Mouse (Mus musculus) liver, adult 2 months (tissue): Measurements from ENCODE around the gene Crhr1. TPM values are rescaled to one million over a fixed set of nuclear protein-coding genes. Genes with fewer than 3 reads are reported as not detected.
A peak's percentile ranks its signal among the peaks of the same experiment; 100 is the strongest.

Experiments
- DNase-seq: peaks from one replicate; pipeline ENCODE4 v3.0.0-alpha.2; 2011; ENCODE audit warnings: low read depth, low spot score; ENCODE audit errors: extremely low read depth
- H3K27ac ChIP-seq: fragments of 200-500 bp; replicated peaks from 2 replicates; pipeline ENCODE4 v1.5.1; 2012; ENCODE audit warnings: low read depth, mild to moderate bottlenecking, control low read depth, inconsistent platforms, low read length; ENCODE audit not compliant: insufficient read depth
- H3K27me3 ChIP-seq: fragments of 200-500 bp; 2 replicates; pipeline ENCODE4 v1.6.1; 2012; ENCODE audit warnings: mild to moderate bottlenecking, moderate library complexity, low read length, inconsistent platforms; ENCODE audit not compliant: control insufficient read depth, insufficient read depth
- H3K36me3 ChIP-seq: fragments of 200-500 bp; 2 replicates; pipeline ENCODE4 v1.6.1; 2012; ENCODE audit warnings: low read length, inconsistent platforms; ENCODE audit not compliant: control insufficient read depth, insufficient read depth
- H3K4me1 ChIP-seq: fragments of 200-500 bp; 2 replicates; pipeline ENCODE4 v1.6.1; 2011; ENCODE audit warnings: low read length; ENCODE audit not compliant: control insufficient read depth, insufficient read depth
- H3K4me3 ChIP-seq: fragments of 200-500 bp; 2 replicates; pipeline ENCODE4 v1.5.1; 2011; ENCODE audit warnings: low read depth, mild to moderate bottlenecking, control low read depth, low read length, moderate library complexity; ENCODE audit not compliant: insufficient read depth
- H3K79me2 ChIP-seq: fragments of 200-500 bp; 2 replicates; pipeline ENCODE4 v1.6.1; 2012; ENCODE audit warnings: inconsistent platforms, mild to moderate bottlenecking, low read length, moderate library complexity; ENCODE audit not compliant: control insufficient read depth, insufficient read depth
- H3K9ac ChIP-seq: fragments of 200-500 bp; 2 replicates; pipeline ENCODE4 v1.6.1; 2012; ENCODE audit warnings: low read depth, mild to moderate bottlenecking, control low read depth, inconsistent platforms, low read length
- CTCF ChIP-seq: fragments of 200-500 bp; IDR thresholded peaks from 2 replicates; pipeline ENCODE4 v1.5.1; 2011; ENCODE audit warnings: low read depth, low read length, control low read depth
- POLR2A ChIP-seq: fragments of 200-500 bp; IDR thresholded peaks from 2 replicates; pipeline ENCODE4 v1.6.1; 2011; ENCODE audit warnings: low read length, control low read depth; ENCODE audit not compliant: insufficient read depth; ENCODE audit errors: extremely low read depth
- WGBS: fragments of 180-500 bp; shearing (Covaris S2); methylation state at CpG from one replicate; pipeline ENCODE4 v1.1.7; 2018; 5-methylcytosine and 5-hydroxymethylcytosine counted together
- polyA plus RNA-seq: library from polyadenylated mRNA; depleted of rRNA; stranded (reverse); fragments of >200 nt; gene quantifications from 2 replicates; pipeline ENCODE4 v1.2.3, GENCODE M21; 2012
- total RNA-seq: library from RNA; depleted of rRNA; stranded (reverse); fragments of >200 nt; gene quantifications from 2 replicates; pipeline ENCODE4 v1.2.3, GENCODE M21; 2014

Gene Crhr1
- total and polyA plus RNA-seq, 2 experiments, result 0.04 TPM; not detected in 1

DNA sequence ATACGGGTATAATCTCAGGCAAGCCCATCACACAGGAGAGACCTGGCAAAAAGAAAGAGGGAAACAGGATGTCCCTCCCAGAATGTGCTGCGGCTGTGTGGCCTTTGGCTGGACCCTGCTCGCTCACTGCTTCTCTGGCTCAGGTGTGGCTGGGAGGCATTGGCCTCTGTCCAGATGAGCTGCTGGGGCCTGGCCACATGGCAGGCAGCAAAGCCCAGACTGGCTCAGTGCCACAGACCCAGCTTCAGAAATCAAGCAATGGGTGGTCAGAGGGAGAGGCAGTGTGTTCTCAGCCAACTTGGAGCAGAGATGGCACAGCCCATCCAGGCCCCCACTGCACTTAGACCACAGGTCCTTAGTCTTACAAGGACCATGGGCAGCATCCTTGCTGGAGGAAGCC lies 8.1 kb upstream of the Crhr1 start:
- Histone ChIP-seq H3K79me2 (no peaks in the 10 kb centered on the region), H3K4me1 (no peaks in the 10 kb centered on the region), H3K9ac (no peak overlapping the region), H3K4me3 (no peak overlapping the region), H3K27ac (no peak overlapping the region), H3K36me3 (no peaks in the 10 kb centered on the region), H3K27me3 (no peaks in the 10 kb centered on the region)
- WGBS, result 38% methylated on average over 3 of the region's 3 CpGs
- TF ChIP-seq CTCF, result no peak
- peak; percentile 4 for DNase-seq

DNA sequence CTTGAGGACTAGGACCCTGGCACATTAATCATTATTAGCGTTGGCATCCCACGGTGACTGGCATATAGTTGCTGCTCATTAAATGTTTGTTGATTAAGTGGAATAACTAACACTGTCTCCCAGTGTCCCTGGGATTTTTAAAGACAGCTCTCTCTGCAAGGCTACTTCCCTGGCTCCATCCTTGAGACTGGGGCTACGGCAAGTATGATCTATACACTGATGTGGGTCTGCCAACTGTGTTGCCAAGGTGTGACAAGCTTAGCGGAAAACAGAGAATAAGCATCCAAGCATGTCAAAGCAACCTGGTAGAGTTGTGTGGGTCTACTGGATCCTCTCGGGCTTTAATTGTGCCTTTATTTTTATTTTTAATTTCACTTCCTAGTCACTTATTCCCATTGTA lies 3.2 kb upstream of the Crhr1 start:
- 87% methylated on average over 5 of the region's 5 CpGs for WGBS
- H3K9ac ChIP-seq, result no peak overlapping the region
- DNase-seq, result no peak
- no peak overlapping the region for H3K27ac ChIP-seq
- H3K27me3 ChIP-seq, result peaks cover 20% of the 10 kb centered on the region
- no peaks in the 10 kb centered on the region for H3K79me2 ChIP-seq
- TF ChIP-seq CTCF, result no peak
- no peaks in the 10 kb centered on the region for H3K4me1 ChIP-seq
- H3K36me3 ChIP-seq, result no peaks in the 10 kb centered on the region
- no peak overlapping the region for H3K4me3 ChIP-seq

DNA sequence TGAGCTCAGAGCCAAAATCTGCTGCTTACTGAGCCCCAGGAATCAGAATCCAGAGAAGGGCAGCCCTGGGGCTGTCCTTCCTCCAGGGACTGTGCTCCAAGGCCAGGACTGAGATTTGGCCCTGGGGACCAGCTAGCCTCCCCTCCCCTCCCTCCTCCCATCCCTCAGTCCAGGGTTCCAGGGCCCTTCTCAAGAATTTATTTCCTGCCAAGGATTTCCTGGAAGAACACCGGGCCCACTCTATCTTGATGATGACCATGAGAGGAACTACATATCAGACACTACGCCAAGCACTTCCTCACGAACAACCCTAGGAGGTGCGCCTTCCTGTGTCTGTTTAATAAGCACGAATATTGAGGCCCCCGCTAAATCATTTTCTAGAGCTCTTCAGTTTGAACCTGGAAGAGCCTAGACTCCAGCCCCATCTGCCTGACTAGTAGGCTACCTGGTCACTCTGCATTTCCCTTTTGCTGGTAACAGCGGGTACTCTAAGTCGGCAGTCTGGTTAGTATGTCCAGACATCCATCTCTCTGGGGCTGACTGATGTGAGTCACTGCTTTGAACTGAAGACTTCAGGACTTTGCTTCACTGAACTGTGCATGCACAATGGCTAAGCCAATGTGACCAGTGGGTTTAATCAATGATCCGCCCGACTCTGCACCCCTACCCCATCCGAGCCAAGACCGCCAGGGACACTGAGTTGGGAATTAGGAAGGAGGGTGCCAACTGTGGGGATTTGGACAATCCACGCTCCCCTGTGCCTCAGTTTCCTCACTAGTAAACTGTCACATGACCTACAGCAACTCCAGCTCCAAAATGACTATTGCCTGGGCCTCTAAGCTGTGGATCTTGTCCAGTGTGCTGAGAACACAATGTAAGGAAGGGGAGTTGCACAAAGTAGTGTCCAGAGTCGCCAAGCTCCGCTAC lies 1.7 kb upstream of the Crhr1 start:
- H3K27ac ChIP-seq, result no peak overlapping the region
- H3K4me1 ChIP-seq, result no peaks in the 10 kb centered on the region
- WGBS, result 67% methylated on average over 15 of the region's 15 CpGs
- H3K36me3 ChIP-seq, result no peaks in the 10 kb centered on the region
- TF ChIP-seq POLR2A (no peak), CTCF (no peak)
- peaks cover 22% of the 10 kb centered on the region for H3K27me3 ChIP-seq
- H3K4me3 ChIP-seq, result no peak overlapping the region
- no peak overlapping the region for H3K9ac ChIP-seq
- DNase-seq, result no peak
- H3K79me2 ChIP-seq, result no peaks in the 10 kb centered on the region

DNA sequence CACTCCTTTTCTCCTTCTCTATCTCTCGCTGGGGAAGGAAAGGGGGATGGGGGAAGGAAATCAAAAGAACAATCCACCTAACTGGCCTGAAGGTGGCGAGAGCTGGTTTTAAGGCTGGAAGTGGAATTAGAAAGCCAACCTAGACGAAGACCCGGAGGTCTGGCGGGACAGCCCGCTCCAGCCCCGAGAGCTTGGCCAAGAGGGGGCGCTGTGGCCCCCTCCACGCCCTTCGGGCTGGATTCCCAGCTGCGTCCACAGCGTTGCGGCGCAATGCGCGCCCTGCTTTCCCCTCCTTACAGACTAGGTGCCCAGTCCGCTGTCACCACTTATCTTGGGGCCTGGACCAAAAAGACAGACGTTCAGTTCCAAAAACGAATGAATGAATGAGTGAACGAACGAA lies 899 bp upstream of the Crhr1 start:
- H3K79me2 ChIP-seq, result no peaks in the 10 kb centered on the region
- no peaks in the 10 kb centered on the region for H3K4me1 ChIP-seq
- no peak overlapping the region for H3K27ac ChIP-seq
- H3K36me3 ChIP-seq, result no peaks in the 10 kb centered on the region
- WGBS, result 2% methylated on average over 21 of the region's 21 CpGs
- H3K9ac ChIP-seq, result no peak overlapping the region
- H3K27me3 ChIP-seq, result peaks cover 22% of the 10 kb centered on the region
- DNase-seq, result no peak
- peak; percentile 38 for TF ChIP-seq CTCF
- no peak for TF ChIP-seq POLR2A
- H3K4me3 ChIP-seq, result no peak overlapping the region

DNA sequence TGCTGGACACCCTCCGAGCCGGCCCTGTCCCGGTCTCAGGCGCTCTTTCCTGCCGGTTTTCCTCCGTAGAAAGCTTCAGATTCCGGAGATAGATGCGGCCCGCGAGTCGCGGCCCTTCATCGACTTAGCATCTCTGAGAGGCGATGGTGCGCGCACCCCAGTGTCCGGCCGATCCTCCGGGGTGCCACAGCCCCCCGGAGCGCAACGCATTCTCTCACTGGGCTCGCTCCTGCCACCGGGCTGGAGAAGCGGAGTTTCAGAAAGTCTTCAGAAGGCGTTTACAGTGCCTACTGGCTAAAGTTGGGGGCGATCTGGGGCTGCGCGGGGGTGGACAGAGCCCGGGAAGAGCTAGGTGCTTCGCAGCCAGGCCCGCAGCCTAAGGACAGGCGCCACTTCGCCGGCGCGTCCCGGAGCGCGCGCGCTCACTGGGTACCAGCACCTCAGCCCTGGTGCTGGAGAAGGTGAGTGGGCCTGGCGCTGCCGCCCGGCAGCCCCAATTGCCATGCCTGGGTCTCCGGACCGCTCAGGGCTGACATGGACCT lies 858 bp downstream of the Crhr1 start:
- Histone ChIP-seq H3K27ac (no peak overlapping the region), H3K4me3 (no peak overlapping the region), H3K4me1 (no peaks in the 10 kb centered on the region), H3K9ac (no peak overlapping the region), H3K27me3 (peaks cover 22% of the 10 kb centered on the region), H3K79me2 (no peaks in the 10 kb centered on the region), H3K36me3 (no peaks in the 10 kb centered on the region)
- TF ChIP-seq CTCF, result no peak
- WGBS, result 2% methylated on average over 47 of the region's 47 CpGs
- no peak for DNase-seq

DNA sequence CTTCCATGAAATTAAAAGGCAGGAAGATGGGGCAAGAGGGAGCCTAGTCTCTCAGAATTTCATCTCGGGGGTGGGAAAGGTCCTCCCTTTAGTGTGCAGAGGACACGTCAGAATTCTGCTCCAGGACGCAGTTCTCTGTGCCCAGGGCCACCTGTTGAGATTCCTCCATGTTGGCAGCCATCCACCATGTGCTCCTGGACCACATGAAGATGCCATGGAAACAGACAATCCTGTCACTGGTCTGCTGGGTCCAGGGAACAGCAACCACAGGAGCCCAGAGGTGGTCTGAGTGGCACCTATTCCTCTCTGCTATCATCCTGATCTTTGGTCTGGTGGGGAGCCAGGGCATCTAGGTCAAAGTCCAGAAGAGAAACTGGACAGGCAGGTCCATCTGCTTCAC lies 6.3 kb downstream of the Crhr1 start:
- Histone ChIP-seq H3K79me2 (no peaks in the 10 kb centered on the region), H3K4me3 (no peak overlapping the region), H3K27ac (no peak overlapping the region), H3K9ac (no peak overlapping the region), H3K4me1 (no peaks in the 10 kb centered on the region), H3K27me3 (0 out of 2 replicates have a peak, but pooled peaks cover 2% of the 10 kb centered on the region), H3K36me3 (no peaks in the 10 kb centered on the region)
- 63% methylated on average over 3 of the region's 3 CpGs for WGBS
- TF ChIP-seq CTCF, result no peak
- no peak for TF ChIP-seq POLR2A
- no peak for DNase-seq
